Mouse (Mus musculus) limb, embryonic 10.5 days (tissue): Measurements from ENCODE around the gene Snrpn. TPM values are rescaled to one million over a fixed set of nuclear protein-coding genes. Genes with fewer than 3 reads are reported as not detected.
A peak's percentile ranks its signal among the peaks of the same experiment; 100 is the strongest.

Experiments
- DNase-seq: peaks from one replicate; pipeline ENCODE4 v3.0.0-alpha.2; 2017; ENCODE audit warnings: low spot score
- H3K27ac ChIP-seq: fragments of 300-500 bp; sonication (generic); 2 replicates; pipeline ENCODE4 v1.5.1; 2016; ENCODE audit warnings: mild to moderate bottlenecking
- H3K27me3 ChIP-seq: fragments of 300-500 bp; sonication (generic); 2 replicates; pipeline ENCODE4 v1.6.1; 2016; ENCODE audit warnings: low read depth, mild to moderate bottlenecking; ENCODE audit not compliant: poor library complexity, severe bottlenecking
- H3K36me3 ChIP-seq: fragments of 300-500 bp; sonication (generic); 2 replicates; pipeline ENCODE4 v1.6.1; 2016; ENCODE audit warnings: mild to moderate bottlenecking, moderate library complexity
- H3K4me1 ChIP-seq: fragments of 300-500 bp; sonication (generic); 2 replicates; pipeline ENCODE4 v1.6.1; 2016
- H3K4me3 ChIP-seq: fragments of 300-500 bp; sonication (generic); 2 replicates; pipeline ENCODE4 v1.5.1; 2016; ENCODE audit warnings: mild to moderate bottlenecking, moderate library complexity
- H3K9me3 ChIP-seq: fragments of 300-500 bp; sonication (generic); replicated peaks from 2 replicates; pipeline ENCODE4 v1.6.1; 2016; ENCODE audit warnings: mild to moderate bottlenecking
- WGBS: fragments of 180-500 bp; shearing (Covaris S2); methylation state at CpG from one replicate; pipeline ENCODE4 v1.1.7; 2016; 5-methylcytosine and 5-hydroxymethylcytosine counted together
- polyA plus RNA-seq: library from polyadenylated mRNA; unstranded; fragments of >200 nt; fragmentation: Nextera tagmentation; extraction: Ambion mirVana; gene quantifications from 2 replicates; pipeline ENCODE4 v1.2.1, GENCODE M21; 2016

Snrpn gene
- polyA plus RNA-seq, 1 experiment from 2014 or later, result 77.2 TPM

DNA sequence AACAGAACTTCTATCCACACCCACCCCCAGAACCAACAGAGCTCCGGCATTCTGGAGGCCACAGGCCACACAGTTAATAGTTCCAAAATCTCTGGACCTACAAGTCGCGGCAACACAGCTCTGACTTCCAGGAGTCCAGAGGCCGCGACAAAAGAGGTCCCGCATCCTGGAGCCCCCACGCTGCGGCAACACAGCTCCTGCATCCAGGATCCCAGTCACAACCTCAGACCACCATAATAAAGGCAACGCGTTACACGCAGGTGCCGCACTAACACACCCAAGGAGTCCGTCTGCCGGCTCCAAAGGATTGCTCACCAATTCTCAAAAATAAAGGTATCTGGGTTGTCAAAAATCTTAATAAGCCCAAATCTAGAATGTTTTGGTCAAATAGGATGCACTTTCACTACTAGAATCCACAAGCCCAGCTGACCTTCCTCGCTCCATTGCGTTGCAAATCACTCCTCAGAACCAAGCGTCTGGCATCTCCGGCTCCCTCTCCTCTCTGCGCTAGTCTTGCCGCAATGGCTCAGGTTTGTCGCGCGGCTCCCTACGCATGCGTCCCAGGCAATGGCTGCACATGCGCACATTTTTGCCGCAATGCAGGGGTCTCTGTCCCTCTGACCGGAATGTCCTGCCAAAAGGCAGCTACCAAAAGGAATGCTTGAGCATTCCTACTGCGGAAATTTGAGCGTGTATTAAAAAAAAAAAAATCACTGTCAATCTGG is 135.3 kb downstream of the Snrpn start, which contains the start of the genes Snurf and Gm38393:
TSS of gene Snurf (minus strand) at position 444 of the 725 bp plus-strand sequence.
TSS of gene Gm38393 (minus strand) at position 459 of the 725 bp plus-strand sequence.
- Histone ChIP-seq H3K4me1 (no peaks in the 10 kb centered on the region; the same call in 1 of the 2 replicates), H3K27me3 (no peaks in the 10 kb centered on the region), H3K27ac (peak within 1 kb of the TSS; percentile 82), H3K36me3 (no peaks in the 10 kb centered on the region), H3K4me3 (peak within 1 kb of the TSS; percentile 61), H3K9me3 (peaks cover 13% of the 10 kb centered on the region; the same call in 1 of the 2 replicates)
- peak; percentile 68 for DNase-seq
- WGBS, result 55% methylated on average over 30 of the region's 30 CpGs

- DNase-seq, result peak; percentile 76
- H3K9me3 ChIP-seq, result peaks cover 13% of the 10 kb centered on the region; the same call in 1 of the 2 replicates
- no peaks in the 10 kb centered on the region; the same call in 1 of the 2 replicates for H3K4me1 ChIP-seq
- H3K27ac ChIP-seq, result peak overlapping the region; percentile 82
- no peaks in the 10 kb centered on the region for H3K27me3 ChIP-seq
- no peaks in the 10 kb centered on the region for H3K36me3 ChIP-seq
- 45% methylated on average over 22 of the region's 22 CpGs for WGBS
- peak overlapping the region; percentile 61 for H3K4me3 ChIP-seq
Observed at GRCm38 (mm10) chr7:60003921-60004605, 136.0 kb downstream of the Snrpn start.

DNA sequence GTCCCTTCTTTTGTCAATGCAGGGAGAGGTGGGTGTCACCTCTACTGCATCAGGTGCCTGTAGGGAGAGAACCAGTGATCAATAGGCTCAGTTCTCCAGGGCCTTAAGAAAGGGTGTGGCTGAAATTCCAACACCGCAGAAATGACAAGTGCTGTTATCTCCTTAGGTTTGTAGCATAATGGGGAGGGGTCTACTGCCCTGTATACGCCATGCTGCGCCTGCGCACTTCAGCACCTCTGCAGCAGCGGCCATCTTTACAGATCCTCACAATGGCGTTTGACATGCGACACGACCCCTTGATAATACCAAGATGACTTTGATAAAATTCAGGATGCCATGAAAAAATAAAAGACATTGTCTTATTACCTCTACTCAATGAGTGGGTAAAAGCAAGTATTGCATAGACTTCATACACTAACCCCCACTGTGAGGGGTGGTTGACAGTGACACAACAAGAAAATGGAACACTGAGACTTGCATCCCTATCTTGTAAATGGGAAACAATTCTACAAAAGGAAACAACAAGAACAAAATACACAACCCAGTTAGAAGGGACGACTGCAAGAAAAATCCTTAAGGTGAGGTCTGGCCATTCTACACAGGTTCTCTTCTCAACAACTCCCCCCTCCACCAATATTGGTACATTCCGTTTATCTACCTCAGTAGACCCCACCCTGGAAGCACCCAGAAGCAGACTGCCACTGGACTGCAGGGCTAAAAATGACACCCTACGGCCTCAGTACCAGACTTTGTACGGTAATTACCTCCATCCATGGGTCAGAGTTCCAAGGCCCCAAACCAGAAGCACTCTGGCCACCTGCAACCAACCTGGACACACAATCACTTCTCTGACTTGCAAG is 136.8 kb downstream of the Snrpn start:
- peak overlapping the region; percentile 61 for H3K4me3 ChIP-seq
- H3K36me3 ChIP-seq, result no peaks in the 10 kb centered on the region
- H3K4me1 ChIP-seq, result no peaks in the 10 kb centered on the region; the same call in 1 of the 2 replicates
- WGBS, result 56% methylated on average over 12 of the region's 12 CpGs
- peak overlapping the region; percentile 82 for H3K27ac ChIP-seq
- peak; percentile 31 for DNase-seq
- peaks cover 13% of the 10 kb centered on the region; the same call in 1 of the 2 replicates for H3K9me3 ChIP-seq
- no peaks in the 10 kb centered on the region for H3K27me3 ChIP-seq

- Histone ChIP-seq H3K36me3 (peaks cover 10% of the 10 kb centered on the region), H3K4me1 (no peaks in the 10 kb centered on the region), H3K4me3 (no peak overlapping the region), H3K27me3 (no peaks in the 10 kb centered on the region), H3K27ac (no peak overlapping the region), H3K9me3 (0 out of 2 replicates have a peak, but pooled peaks cover under 1% of the 10 kb centered on the region)
- no peak for DNase-seq
- 79% methylated on average over 1 of the region's 1 CpGs for WGBS
Observed at GRCm38 (mm10) chr7:59978646-59979045, 161.4 kb downstream of the Snrpn start.

Other genes starting within 250 kb of the Snrpn start
- gene Snurf, start 135.2 kb downstream of the Snrpn start, polyA plus RNA-seq, result 47.1 and 58.8 TPM in 2 replicates
- gene Gm38393, start 135.2 kb downstream of the Snrpn start, polyA plus RNA-seq, result 0.78 and 1.2 TPM in 2 replicates